Mouse (Mus musculus) embryonic facial prominence, embryonic 11.5 days (tissue): ENCODE results near the gene Kmt2b. TPM values are rescaled to one million over a fixed set of nuclear protein-coding genes. Genes with fewer than 3 reads are reported as not detected.

ENCODE experiments used
- ATAC-seq: fragments of 200-750 bp; cut with Nextera tagmentation; replicated peaks from 2 replicates; pipeline ENCODE4 v1.8.0; 2017; ENCODE audit warnings: low read depth; ENCODE audit not compliant: insufficient number of reproducible peaks, low FRiP score, low TSS enrichment
- DNase-seq: peaks from one replicate; pipeline ENCODE4 v3.0.0-alpha.2; 2015; ENCODE audit warnings: low spot score
- H3K27ac ChIP-seq: fragments of 300-500 bp; sonication (generic); replicated peaks from 2 replicates; pipeline ENCODE4 v1.5.1; 2014; ENCODE audit warnings: mild to moderate bottlenecking, low read depth, low read length, control low read depth
- H3K27me3 ChIP-seq: fragments of 300-500 bp; sonication (generic); 2 replicates; pipeline ENCODE4 v1.6.1; 2014; ENCODE audit warnings: mild to moderate bottlenecking, low read length, moderate library complexity, mixed read lengths; ENCODE audit not compliant: control insufficient read depth, insufficient read depth
- H3K36me3 ChIP-seq: fragments of 300-500 bp; sonication (generic); replicated peaks from 2 replicates; pipeline ENCODE4 v1.6.1; 2014; ENCODE audit warnings: low read depth, mild to moderate bottlenecking, low read length, moderate library complexity, mixed read lengths; ENCODE audit not compliant: control insufficient read depth, insufficient read depth
- H3K4me1 ChIP-seq: fragments of 300-500 bp; sonication (generic); 2 replicates; pipeline ENCODE4 v1.6.1; 2014; ENCODE audit warnings: low read length, mixed read lengths; ENCODE audit not compliant: control insufficient read depth, insufficient read depth
- H3K4me2 ChIP-seq: fragments of 300-500 bp; sonication (generic); 2 replicates; pipeline ENCODE4 v1.6.1; 2014; ENCODE audit warnings: low read depth, mild to moderate bottlenecking, control low read depth, low read length, moderate library complexity
- H3K4me3 ChIP-seq: fragments of 300-500 bp; sonication (generic); 2 replicates; pipeline ENCODE4 v1.5.1; 2014; ENCODE audit warnings: low read depth, low read length, control low read depth
- H3K9ac ChIP-seq: fragments of 300-500 bp; sonication (generic); replicated peaks from 2 replicates; pipeline ENCODE4 v1.6.1; 2014; ENCODE audit warnings: mild to moderate bottlenecking, control low read depth, low read length
- H3K9me3 ChIP-seq: fragments of 300-500 bp; sonication (generic); replicated peaks from 2 replicates; pipeline ENCODE4 v1.6.1; 2016; ENCODE audit warnings: mild to moderate bottlenecking, low read length, inconsistent platforms, mixed read lengths; ENCODE audit not compliant: control insufficient read depth
- WGBS: fragments of 180-500 bp; shearing (Covaris S2); extraction: QIAGEN DNeasy Blood & Tissue Kit; methylation state at CpG from one replicate; pipeline ENCODE4 v1.1.7; 2014; 5-methylcytosine and 5-hydroxymethylcytosine counted together
- polyA plus RNA-seq: library from polyadenylated mRNA; unstranded; fragments of >200 nt; fragmentation: Nextera tagmentation; extraction: Ambion mirVana; gene quantifications from 2 replicates; pipeline ENCODE4 v1.2.1, GENCODE M21; 2014

Gene Kmt2b
- polyA plus RNA-seq, 1 experiment from 2014 or later: 8.4 TPM

DNA sequence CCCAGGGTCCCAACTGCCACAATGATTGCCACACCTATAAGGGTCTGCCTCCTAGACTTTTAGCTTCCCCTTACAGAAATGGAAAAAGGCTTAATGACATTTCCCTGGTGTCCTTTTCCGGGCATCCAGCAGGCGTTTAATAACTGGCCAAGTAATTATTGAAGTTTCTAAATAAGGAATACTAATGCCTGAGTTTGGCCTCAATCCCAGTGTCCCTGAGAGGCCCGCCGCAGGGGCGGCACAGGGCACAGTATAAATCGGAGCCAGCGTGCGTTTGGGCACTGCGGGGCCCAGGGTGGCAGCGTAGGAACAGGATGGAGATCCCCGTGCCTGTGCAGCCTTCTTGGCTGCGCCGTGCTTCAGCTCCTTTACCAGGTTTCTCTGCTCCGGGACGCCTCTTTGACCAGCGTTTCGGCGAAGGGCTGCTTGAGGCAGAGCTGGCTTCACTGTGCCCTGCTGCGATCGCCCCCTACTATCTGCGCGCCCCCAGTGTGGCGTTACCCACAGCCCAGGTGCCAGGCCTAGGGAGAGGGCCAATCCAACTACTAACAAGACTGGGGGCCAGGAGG, 35.4 kb downstream of the Kmt2b start:
- Histone ChIP-seq H3K4me2 (peak overlapping the region; percentile 75), H3K27me3 (no peaks in the 10 kb centered on the region), H3K27ac (no peak overlapping the region), H3K36me3 (peaks cover 10% of the 10 kb centered on the region), H3K9me3 (no peaks in the 10 kb centered on the region), H3K4me3 (peak overlapping the region; percentile 63), H3K9ac (peak overlapping the region; percentile 79), H3K4me1 (peaks cover 8% of the 10 kb centered on the region)
- WGBS: 7% methylated on average over 23 of the region's 23 CpGs
- no peak for ATAC-seq
- peak; percentile 11 for DNase-seq

DNA sequence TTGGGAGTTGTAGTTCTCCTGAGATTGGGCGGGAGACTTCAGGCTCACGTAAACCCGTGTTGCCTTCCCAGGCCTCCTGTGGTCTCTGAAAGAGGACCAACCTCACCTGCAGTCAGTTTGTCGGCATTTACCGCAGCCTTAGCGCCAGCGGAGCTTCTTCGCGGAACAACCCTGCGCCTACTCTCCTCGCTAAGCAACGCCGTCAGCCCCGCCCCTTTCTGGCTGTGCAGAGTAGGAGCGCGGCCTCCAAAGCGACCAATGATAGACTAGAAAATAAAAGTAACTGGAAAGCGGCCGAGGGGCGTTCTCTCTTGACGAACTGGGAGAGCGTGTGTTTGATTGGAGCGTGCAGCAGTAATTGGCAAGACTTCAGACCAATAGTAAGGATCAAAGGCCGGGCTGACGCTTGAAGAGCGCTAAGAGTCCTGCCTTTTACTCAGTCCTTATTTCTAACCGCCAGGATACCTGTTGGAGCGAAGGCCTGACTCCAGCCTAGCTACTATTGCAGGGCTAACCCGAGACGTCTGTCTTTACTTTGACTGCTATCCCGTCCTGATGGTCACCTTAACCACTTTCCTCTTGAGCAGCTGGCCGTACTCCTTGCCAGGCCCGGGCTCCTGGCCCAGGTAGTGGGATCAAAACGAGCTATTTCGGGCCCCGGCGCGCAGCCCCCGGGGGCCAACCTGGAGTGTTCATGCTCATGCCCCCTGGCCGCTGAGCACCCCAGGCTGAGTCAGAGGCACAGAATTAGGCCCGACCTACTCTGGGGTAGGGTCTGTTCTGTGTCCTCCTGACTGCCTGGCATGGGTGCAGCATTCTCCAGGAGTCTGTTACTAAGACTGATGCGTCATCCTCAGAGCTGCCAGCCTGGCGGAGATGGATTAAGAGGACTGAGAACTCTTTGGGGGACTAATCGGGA, 36.2 kb downstream of the Kmt2b start, which contains the start of the genes Hspb6 and Proser3:
Hspb6 (plus strand) TSS at position 77 of the 919 bp plus-strand sequence.
Proser3 (minus strand) TSS at position 198 of the 919 bp plus-strand sequence.
- peak within 1 kb of the TSS; percentile 79 for H3K9ac ChIP-seq
- H3K9me3 ChIP-seq: no peaks in the 10 kb centered on the region
- ATAC-seq: peak; percentile 91
- H3K36me3 ChIP-seq: peaks cover 10% of the 10 kb centered on the region
- H3K4me3 ChIP-seq: peak within 1 kb of the TSS; percentile 63
- DNase-seq: peak; percentile 99
- peaks cover 8% of the 10 kb centered on the region for H3K4me1 ChIP-seq
- H3K27me3 ChIP-seq: no peaks in the 10 kb centered on the region
- peak within 1 kb of the TSS; percentile 92 for H3K27ac ChIP-seq
- H3K4me2 ChIP-seq: peak within 1 kb of the TSS; percentile 75
- WGBS: 1% methylated on average over 44 of the region's 44 CpGs

DNA sequence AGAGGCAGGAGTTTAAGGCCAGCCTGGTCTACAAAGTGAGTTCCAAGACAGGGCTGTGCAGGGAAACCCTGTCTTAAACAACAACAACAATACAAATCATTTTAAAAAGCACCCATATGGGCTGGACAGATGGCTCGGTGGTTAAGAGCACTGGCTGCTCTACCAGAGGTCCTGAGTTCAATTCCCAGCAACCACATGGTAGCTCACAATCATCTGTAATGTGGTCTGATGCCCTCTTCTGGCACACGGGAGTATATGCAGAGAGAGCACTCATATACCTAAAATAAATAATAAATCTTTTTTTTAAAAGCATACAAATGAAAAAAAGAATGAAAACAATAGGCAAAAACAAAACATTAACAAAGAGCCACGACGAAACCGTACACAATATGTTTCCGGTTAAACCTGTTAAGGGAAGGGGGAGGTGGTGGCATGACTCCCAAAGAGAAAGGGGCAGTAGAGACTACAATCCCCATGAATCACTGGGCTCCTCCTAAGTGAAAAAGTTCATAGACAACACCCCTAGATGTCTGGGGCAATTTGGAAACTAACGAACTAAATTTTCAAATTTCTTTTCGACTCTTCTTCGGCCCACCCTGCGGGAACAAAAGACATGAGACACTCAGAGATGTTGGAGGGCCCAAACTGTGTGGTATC, 37.0 kb downstream of the Kmt2b start:
- Histone ChIP-seq H3K9ac (peak overlapping the region; percentile 79), H3K4me3 (peak overlapping the region; percentile 63), H3K36me3 (peaks cover 7% of the 10 kb centered on the region), H3K4me1 (peaks cover 8% of the 10 kb centered on the region), H3K4me2 (peak overlapping the region; percentile 41), H3K27me3 (no peaks in the 10 kb centered on the region), H3K27ac (peak overlapping the region; percentile 92), H3K9me3 (no peaks in the 10 kb centered on the region)
- WGBS: under 1% methylated on average over 10 of the region's 10 CpGs
- DNase-seq: peak; percentile 84
- peak; percentile 46 for ATAC-seq

DNA sequence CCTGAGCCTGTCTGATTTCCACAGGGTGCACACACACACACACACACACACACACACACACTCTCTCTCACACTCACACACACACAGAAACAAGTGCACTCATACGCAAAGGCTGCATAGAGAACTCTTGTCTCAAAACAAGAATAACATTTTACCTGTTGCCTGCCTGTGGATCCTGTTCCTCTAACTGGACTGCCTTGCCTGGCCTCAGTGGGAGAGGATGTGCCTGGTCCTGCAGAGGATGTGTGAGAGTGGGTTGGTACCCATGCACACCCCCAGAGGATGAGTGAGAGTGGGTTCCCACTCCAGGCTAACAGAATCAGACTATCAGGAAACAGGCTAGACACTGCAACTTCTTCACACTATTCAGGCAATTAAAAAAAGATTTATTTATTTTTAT, 37.9 kb downstream of the Kmt2b start:
- H3K27me3 ChIP-seq: no peaks in the 10 kb centered on the region
- H3K9me3 ChIP-seq: no peaks in the 10 kb centered on the region
- H3K4me1 ChIP-seq: peaks cover 8% of the 10 kb centered on the region
- WGBS: 95% methylated on average over 1 of the region's 1 CpGs
- ATAC-seq (no peak), DNase-seq (no peak)
- peaks cover 1% of the 10 kb centered on the region; the same call in 1 of the 2 replicates for H3K36me3 ChIP-seq
- no peak overlapping the region for H3K27ac ChIP-seq
- H3K4me3 ChIP-seq: no peak overlapping the region
- no peak overlapping the region for H3K4me2 ChIP-seq
- no peak overlapping the region for H3K9ac ChIP-seq

DNA sequence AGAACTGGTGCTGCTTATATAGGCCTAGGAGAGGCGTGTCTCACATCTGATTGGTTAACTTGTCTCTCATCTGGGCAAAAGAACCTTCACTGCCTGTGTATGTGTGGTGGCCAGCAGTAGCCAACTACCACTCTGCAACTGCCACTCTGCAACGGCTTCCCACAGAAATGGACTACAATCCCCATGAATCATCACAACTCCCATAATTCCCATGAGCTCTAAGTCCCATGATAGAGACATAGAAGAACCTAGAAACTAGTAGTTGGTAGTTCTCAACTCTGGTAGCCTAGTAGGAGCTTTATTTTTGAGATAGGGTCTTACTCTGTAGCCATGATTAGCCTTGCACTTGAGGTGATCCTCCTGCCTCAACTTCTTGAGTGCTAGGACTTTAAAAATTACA, 38.6 kb downstream of the Kmt2b start:
- no peak overlapping the region for H3K27ac ChIP-seq
- 88% methylated on average over 2 of the region's 2 CpGs for WGBS
- H3K27me3 ChIP-seq: no peaks in the 10 kb centered on the region
- no peak overlapping the region for H3K4me2 ChIP-seq
- H3K4me3 ChIP-seq: no peak overlapping the region
- H3K9ac ChIP-seq: no peak overlapping the region
- DNase-seq (no peak), ATAC-seq (no peak)
- no peaks in the 10 kb centered on the region for H3K9me3 ChIP-seq
- H3K4me1 ChIP-seq: peaks cover 8% of the 10 kb centered on the region
- H3K36me3 ChIP-seq: no peaks in the 10 kb centered on the region

DNA sequence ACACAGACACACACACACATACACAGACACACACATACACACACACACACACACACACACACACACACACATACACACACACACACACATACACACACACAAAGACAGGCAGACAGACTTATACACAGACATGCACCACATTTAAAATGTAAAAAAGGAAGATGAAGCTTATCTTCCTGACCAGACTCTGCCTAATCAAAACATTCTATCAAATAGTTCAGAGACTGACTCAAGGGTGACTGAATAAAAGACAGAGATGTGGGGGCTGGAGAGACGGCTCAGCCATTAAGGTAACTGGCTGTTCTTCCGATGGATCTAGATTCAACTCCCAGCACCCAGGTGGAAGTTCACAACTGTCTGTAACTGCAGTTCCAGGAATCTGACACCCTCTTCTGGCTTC, 44.2 kb downstream of the Kmt2b start:
- no peak overlapping the region for H3K9ac ChIP-seq
- DNase-seq: no peak
- WGBS: 92% methylated on average over 2 of the region's 2 CpGs
- H3K36me3 ChIP-seq: no peaks in the 10 kb centered on the region
- H3K27me3 ChIP-seq: no peaks in the 10 kb centered on the region
- no peaks in the 10 kb centered on the region for H3K4me1 ChIP-seq
- H3K4me3 ChIP-seq: no peak overlapping the region
- no peak overlapping the region for H3K27ac ChIP-seq
- H3K9me3 ChIP-seq: no peaks in the 10 kb centered on the region
- H3K4me2 ChIP-seq: no peak overlapping the region
- no peak for ATAC-seq

DNA sequence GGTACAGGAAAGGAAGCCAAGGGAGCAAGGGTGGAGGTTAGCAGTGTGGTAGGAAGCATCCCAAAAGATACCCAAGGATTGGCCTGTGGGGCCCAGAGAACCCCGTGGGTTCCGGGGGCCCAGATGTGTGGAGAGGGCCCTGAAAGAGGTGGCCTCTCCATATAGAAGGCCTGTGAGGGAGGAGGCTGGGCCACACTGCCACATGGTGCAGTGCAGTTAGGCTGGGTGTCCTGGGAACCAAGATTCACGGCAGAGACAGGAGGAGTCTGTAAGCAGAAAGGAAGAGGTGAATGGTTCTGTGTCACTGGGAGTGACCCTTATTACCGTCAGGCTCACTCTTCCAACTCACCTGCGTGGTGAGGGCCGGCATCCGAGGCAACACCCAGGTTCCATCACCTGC, 48.0 kb downstream of the Kmt2b start:
- DNase-seq (no peak), ATAC-seq (no peak)
- Histone ChIP-seq H3K36me3 (no peaks in the 10 kb centered on the region), H3K27ac (no peak overlapping the region), H3K4me3 (no peak overlapping the region), H3K4me2 (no peak overlapping the region), H3K9ac (no peak overlapping the region), H3K27me3 (no peaks in the 10 kb centered on the region), H3K9me3 (no peaks in the 10 kb centered on the region), H3K4me1 (no peaks in the 10 kb centered on the region)
- WGBS: 87% methylated on average over 7 of the region's 7 CpGs
